Mouse (Mus musculus) retina, postnatal 7 days (tissue): ENCODE measurements around the gene Gcnt1.

Experiments
- DNase-seq: peaks from one replicate; pipeline ENCODE4 v3.0.0-alpha.2; 2012; ENCODE audit warnings: low read depth, low spot score

Gcnt1 gene

DNA sequence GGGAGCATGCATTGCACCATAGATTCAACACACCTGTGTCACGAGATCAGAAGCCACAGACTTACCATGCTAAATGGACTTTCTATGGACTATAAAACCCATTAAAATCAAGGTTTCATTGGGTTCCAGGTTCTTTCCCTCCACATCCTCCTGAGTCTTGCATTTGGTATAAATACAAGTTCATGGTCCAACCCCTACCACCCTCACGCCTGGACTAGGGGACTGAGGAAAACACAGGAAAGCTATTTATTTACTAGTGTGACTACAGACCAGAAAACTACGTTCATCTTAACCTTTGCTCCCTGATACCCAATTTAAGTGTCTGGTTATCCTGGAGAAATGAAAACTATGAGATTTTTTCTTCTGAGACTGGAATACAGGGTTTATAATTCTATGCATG, at the start of gene Gcnt1:
Gene Gcnt1, minus strand, starts transcription at position 144 of the 400 bp plus-strand sequence.
- DNase-seq = no peak

DNA sequence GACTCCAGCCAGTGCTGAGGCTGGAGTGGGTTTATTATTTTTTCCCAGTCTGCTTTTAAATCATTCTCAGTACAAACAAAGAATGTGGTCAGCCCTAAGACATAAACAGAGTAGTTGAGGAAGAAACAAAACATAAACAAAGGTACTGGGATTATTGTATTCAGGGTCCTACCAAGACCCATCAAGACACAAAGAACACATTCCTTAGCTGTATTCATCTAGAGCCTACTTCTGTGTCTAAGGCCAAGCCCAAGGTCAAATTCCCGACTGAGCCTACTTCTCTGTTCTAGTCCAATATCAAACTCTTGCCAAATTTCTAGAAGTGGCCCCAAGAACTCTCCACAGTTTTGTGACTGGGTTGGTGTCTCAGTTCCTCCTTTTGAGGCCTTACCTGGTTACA, 45.2 kb upstream of the Gcnt1 start:
- DNase-seq = no peak

DNA sequence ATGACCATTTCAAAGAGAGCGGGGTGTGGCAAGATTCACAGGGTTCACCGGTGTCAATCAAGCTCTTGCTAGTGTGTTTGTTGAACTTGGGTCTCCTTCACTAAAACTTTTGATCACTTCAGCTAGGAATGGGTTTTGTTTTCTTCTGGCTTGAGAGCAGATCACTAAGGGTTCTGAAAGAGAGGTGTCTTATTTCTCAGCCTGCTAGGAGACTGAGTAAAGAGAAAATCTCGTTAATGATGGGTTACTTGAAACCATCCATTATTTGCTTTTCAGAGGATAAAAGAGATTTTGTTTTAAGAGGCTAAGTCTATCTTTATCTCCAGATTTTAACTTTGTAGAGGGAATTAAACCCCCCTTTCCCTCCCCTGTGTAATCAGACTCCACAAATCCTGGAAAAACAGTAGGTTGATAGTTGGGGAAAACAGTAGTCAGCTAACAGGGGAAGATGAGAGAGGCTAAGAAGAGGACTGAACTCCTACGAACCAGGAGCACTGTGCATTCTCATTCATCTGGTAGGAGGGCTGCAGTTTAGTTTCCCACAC, 40.3 kb upstream of the Gcnt1 start:
- DNase-seq = no peak

DNA sequence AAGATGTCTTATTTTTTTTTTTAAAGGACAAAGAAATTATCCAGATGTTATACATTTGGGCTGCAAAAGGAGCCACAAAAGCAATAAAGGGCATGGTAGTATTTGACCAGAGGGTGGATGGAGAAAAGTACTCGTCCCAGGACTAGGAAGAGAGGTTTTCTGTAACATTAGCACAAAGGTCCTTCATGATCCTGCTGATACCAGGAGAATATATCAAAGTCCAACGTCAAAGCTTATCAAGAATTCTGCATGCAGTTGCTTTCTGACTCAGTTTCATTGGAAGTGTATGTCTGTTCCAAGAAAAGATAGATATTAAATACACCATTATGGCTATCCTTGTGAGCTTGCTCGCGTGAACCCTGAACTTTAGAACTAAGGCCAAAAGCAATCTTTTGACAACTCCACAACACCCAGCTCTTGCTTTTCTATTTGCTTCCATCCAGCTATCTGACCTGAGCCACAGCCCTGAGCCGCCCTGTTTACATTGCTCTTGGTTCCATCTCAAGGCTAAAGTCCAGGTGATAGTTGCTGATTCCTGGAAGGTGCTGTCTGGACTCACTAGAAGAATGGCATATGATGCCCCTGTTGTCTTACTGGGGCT, 37.9 kb upstream of the Gcnt1 start:
- DNase-seq = no peak

DNA sequence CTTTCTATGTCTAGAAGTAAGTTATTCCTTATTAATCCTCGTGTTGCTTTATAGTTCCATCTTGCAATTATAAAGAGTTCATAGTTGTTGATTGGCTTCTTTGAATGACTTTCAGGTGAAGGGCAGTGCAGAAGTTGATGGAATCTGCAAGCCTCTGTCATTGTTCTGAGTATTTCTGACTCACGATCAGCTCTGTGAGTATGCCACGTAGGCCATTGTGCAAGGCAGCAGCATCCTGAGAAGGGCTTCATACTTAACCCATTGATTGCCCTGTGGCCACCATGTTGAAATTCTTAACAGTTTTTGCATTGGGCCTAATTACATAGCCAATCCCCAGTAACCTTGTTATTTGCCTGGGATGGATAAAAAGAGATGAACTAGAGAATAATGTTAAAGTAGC, 36.7 kb upstream of the Gcnt1 start:
- DNase-seq = no peak

DNA sequence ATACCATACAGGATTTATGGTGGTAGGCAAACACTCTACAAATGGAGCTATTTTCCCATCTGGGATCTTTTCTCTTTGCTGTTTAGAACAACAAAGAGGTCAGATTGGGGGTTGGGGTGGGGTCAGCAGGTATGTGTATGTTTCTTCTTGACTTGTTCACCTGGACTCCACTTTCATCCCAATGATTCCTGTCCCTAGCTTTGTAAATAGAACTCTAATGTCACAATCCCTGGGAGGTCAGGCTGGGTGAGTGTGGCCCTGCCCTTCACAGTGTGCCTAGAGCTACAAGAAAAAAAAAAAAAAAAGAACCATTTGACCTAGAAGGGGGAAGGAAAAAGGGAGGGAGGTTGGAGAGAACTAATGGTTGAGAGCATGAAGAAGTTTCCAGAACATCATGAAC, 35.9 kb upstream of the Gcnt1 start:
- DNase-seq = no peak

DNA sequence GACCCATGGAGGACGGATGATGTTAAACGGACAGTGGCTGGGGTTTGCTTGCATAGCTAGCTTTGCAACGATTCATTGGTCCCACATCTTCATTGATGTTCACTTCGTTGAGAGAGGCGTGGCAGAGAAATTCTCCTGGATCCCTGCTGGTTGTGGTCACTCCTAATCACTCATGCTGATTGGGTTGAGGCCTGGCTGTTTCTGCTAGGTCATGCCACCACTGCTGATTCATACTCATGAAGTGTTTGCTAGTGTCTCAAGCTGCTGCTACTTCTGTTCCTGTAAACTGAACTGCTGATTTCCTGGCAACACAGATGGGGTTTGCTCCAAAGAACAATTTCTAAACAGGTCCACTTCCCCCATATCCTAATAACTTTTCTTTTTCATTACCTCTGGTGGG, 34.2 kb upstream of the Gcnt1 start:
- DNase-seq = no peak

DNA sequence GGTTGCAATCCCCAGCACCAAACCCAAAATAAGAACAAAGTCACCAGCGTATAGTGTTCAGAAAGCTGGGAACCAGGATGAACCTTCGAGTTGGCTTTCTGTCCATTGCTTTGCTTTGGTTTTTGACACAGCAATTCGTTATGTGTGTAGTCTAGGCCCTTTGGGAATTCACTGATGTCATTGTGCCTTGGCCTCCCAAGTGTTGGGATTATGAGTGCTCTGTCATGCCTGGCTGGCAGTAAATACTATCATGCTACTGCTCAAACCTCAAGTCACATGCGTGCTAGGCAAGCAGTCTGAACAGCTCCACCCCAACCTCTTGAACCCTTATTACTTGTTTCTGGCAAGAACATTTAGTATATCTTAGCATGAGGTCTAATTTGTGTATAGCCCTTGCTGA, 30.5 kb upstream of the Gcnt1 start:
- no peak for DNase-seq

DNA sequence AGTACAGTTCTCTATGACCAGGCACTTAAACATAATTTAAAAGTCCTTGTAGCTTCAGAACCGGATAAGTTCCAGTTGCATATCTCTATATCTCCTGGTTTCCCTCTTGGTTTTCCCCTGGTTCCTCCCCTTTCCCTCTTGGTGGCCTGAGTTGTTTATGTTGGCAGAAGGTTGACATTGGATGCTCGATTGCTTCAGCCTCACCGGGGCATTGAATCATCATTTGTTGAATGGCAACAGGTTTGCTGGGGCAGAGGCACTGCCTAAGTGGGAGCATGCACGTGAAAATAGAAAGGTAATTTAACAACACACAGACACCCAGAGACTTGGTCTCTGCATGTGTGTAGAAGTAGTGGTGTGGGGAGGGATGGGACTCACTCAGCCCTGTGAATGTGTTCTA, 27.9 kb upstream of the Gcnt1 start:
- DNase-seq = no peak

DNA sequence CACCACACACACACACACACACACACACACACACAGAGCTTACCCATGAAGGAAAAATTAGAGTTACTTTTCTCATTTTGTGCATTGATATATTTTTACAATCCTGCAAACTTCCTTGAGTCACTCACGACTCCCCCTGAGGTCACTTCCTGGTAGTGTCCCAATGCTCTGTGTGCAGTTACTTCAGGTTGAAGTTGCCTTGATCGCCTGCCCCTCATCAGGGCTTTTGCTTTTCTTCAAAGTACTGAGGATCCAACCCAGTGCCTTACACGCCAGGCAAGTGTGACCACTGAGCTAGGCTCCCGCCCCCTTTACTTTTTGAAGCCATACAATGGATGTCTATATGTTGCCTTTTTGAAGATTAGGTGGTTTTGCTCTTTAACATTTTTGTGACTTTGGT, 27.3 kb upstream of the Gcnt1 start:
- DNase-seq = no peak

DNA sequence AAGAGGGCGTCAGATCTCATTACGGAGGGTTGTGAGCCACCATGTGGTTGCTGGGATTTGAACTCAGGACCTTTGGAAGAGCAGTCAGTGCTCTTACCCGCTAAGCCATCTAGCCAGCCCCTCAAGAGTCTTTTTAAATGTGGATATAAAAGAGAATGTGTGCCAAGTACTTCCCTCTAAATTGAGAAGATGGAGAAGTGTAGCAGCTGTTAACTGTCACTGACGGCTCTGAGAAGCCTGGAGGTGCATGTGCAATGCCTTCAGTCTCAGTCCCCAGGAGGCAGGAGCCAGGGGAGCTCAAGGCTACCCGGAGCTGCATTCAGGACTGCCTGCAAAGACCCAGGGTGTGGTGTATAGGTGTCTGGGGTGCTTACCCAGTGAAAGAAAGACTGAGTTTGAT, 25.3 kb upstream of the Gcnt1 start:
- DNase-seq = no peak

DNA sequence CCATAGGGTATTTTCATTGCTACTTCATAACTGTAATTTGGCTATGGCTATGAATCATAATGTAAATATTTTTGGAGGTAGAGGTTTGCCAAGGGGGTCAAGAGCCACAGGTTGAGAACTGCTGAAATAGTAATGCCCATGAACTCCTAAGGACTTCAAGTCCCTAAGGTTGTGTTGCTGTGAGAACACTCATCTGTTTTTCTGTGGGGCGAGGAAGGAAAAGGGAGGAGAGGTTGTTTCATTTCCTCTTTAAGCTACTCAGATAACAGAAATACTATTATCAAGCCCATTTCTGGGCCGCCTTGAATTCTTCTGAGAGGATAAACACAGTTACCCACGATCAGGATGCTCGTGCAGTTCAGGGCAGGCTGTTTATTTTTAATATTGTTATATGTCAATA, 24.2 kb upstream of the Gcnt1 start:
- DNase-seq = no peak

DNA sequence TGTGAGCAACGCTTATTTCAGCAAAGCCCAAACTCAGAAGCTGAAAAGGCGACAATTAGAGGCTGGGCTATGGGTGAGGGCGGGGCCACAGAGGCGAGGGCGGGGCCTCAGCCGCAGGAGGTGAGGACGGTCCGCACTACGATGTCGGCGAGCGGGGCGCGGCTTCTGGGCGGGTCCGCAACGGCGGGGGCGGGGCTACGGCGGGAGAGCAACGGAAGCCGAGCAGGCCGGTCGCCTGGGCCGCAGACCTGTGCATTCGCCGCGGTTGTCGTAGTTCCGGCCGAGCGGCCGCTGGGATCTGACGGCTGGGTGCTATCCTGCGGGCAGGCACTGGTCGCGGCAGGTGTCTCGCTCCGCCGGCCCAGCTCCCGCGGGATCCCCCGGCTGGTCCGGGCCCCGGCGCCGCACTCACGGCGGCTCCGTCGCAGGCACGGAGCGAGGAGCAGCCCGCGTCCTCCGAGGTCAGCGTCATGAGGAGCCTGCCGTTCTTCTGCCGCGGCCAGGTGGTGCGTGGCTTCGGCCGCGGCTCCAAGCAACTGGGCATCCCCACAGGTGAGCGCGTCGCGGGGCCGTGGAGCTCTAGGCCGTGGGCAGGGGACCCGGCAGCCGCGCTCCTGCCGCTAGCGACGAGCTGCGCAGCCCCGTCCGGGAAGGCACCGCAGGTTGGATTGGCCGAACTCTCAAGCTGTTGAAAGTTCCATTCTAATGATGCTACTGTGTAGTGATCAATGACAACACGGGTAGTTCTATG, 21.4 kb upstream of the Gcnt1 start, which contains the start of gene Rfk:
Gene Rfk, plus strand, starts transcription at position 203 of the 751 bp plus-strand sequence.
- DNase-seq = peak; percentile 78

DNA sequence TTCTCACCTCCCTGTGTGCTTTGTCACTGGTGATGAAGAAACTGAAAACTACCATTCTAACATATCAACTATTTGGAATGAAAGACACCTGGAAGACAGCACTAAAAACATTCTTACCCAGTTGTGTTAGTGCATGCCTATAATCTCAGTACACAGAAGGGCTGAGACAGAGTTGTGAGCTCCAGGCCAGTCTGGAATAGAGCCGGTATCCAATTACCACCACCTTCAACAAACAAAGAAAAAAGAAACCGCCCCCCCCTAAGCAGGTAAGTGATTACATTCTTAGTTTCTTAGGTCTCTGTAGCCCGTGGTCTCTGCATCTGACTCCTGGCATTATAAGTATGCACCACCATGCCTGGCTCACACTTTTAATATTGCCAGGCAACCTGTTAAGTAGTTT, 20.2 kb upstream of the Gcnt1 start:
- DNase-seq = no peak

DNA sequence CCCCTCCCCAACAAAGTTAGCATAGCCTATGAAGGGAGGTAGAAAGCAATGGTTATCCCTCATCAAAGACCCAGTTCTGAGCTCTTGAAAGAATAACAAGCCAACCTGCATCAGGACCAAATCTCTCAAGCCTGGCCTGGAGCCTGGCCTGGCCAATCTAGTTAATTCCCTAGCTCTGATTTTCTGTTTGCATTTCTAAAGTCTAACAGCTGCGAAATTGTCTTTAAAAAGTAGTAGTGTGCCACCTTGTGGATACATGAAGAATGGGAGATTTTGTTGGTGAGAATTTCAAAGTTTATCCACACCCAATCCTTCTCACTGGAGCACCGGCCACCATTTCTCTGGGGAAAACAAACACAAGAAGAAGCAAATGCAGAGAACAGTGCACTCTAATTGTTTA, 15.8 kb upstream of the Gcnt1 start:
- DNase-seq = peak; percentile 21

DNA sequence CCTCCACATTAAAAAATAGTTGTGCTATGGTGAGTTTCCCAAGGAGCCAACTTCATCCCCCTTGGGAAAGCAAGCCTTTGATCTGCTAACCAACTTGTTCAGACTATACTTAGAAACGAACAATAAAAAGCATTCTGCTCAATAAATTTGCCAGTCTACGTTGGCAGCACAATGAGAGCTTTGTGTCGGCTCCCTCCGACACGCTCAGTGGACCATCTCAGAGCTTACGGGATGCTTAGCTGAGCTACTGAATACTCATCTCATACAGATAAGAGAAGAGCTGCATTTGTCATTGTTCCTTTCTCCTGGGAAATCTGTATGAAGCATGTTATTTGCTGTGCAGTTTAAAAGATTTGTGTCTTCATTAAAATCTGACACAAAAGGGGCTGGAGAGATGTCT, 13.8 kb upstream of the Gcnt1 start:
- DNase-seq = no peak

DNA sequence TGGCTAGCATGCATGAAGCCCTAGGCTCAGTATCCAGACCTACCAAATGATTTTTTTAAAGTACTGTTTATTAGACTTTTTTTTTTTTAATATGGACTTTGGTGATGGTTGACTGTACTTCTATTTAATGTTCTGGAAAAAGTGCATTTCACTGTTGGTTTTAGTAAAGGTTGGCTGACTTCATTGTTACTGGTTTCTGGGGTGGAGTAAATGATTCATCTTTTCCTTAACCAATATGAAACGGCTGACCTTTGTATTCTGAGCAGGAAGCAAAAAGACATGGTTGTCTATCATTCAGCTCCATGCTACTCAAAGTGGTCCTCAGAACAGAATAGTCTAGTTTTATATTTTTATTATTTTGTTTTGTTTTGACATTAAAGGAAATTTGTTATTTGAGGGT, 12.8 kb upstream of the Gcnt1 start:
- no peak for DNase-seq

DNA sequence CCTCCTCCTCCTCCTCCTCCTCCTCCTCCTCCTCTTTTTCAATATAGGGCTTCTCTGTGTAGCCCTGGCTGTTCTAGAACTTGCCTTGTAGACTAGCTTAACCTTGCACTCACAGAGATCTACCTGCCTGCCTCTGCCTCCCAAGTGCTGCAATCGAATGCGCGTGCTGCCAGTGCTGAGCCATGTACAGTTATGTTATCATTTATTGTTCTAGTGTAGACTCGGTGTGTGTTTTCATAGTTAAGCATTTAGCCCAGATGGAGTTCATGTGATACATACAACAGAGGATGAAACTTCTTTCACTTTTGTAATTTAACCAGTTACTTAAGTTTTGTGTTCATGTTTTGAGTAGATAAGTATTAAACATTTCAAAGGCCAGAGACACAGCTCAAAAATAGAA, 12.4 kb upstream of the Gcnt1 start:
- DNase-seq = no peak

DNA sequence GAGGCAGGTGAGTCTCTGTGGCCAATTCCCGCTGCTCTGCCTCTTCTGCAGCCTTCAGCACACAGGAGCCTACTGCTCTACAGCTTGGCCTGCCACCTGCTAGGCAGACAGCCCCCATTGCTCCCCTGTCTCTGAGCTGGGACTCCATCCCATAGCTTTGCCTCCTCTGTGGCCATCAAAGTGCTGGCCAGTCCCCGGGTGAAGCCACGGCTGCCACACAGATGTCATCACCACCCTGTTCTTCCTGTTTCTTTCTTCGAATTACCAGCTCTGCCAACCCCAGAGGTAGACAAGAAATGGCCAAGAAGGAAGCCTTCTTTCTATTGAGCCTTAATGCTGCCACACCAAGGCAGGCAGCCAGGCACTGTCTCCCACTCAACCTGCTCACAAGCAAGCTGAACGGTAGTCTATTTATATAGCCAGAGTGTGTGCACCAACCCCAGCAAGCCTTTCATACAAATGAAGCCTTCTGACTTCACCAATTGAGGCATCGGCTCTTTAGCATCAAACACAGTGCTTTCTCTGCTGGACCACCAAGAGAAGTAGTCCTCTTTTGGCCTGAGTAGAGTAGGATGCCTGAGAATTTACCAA, 10.3 kb upstream of the Gcnt1 start:
- no peak for DNase-seq

DNA sequence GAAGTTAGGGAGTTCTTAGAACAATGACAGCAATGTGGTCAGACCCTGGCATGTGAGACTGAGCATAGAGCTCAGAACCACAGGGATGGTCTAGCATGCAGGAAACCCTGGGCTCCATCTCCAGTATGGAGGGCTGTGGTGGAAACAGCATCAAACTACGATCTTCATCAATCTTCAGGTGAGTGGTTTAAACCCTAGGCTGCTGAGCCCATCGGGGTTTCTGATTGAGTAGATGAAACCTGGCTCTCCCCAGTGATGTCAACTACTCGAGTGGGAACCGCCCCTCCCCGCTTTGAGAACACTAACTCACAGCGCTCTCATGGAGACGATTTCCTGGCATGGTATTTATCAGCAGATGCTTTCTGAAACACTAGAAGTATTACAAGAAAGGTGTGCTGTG, 7.9 kb upstream of the Gcnt1 start:
- DNase-seq = no peak

DNA sequence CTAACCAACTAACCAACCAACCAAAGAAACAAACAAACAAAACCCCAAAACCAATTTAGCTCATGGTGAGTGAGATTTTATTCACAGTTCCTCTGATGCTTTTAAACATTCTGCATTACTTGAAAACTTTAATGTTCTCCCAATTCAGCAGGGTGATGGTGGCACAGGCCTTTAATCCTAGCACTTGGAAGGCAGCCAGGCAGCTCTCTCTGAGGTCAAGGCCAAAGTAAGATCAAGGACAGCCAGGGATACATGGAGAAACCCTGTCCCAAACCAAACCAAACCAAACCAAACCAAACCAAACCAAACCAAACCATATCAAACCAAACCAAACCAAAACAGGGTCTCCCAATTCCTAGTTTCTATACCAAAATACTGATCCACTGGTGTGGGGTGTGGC, 6.2 kb upstream of the Gcnt1 start:
- DNase-seq = no peak

DNA sequence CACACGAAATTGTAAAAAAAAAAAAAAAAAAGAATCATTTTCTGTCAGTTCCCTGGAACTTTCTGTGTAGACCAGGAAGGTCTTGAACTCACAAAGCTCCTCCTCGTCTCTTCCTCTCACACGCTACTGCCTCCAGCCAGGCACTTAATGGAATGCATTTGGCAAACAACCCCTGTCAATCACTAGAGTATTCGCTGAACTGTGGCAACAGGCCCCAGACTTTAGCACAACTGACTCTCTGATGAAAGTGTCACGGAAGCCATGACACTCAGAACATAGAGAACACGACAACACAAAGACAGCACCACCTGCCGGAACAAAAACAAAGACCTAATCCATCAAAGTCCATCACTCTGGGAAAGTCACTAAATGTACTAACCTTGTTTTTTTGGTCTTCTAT, 3.1 kb downstream of the Gcnt1 start:
- no peak for DNase-seq

DNA sequence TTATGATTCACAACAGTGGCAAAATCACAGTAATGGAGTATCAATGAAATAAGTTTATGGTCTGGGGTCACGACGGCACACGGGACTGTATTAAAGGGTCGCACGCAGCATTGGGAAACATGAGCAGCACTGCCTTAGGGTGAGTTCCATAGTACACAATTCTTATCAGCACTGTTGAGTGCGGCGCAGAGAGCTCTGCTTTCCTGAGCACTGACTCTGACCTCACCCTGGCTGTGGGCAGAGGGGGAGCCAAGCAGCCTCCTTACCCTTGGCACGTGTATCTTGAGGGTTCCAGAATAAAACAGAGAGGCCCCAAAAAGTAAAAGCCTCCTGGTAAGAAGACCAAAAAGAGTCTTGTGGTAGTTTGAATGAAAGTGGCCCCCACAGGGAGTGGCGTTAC, 4.1 kb downstream of the Gcnt1 start:
- no peak for DNase-seq
